Mouse (Mus musculus) lung, postnatal 0 days (tissue): ENCODE measurements at regions not wholly inside any gene's neighbourhood (a gene's known extent, or its start where the extent isn't known, plus 50 kb on each side); places are given as distances from the start of the nearest gene placed in this dataset.

Experiments
- CTCF ChIP-seq: IDR thresholded peaks from 2 replicates; pipeline ENCODE4 v1.5.1; 2016; ENCODE audit warnings: antibody characterized with exemption, mild to moderate bottlenecking
- EP300 ChIP-seq: IDR thresholded peaks from 2 replicates; pipeline ENCODE4 v1.6.1; 2016; ENCODE audit warnings: antibody characterized with exemption, mild to moderate bottlenecking, control low read depth

DNA sequence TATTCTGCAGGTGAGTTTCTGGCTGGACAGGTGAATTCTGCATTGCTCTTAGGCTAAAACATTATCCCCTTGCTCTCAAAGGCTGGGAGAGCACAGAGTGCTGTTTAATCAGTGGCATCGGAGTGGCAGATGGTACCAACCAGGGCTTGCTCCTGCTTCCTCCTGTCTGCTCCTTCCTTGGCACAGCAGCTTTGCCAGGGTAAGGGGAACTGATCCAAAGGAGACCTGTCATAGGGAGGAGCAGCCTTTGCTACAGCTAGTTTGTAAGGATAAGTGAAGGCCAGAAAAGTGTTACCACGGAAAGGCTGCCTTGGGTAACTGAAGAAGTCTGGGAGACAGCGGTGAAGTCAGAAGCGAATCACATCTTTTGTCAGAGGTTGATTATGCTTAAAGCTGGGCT is 57.0 kb upstream of the Kctd3 start:
- TF ChIP-seq CTCF: no peak
- TF ChIP-seq EP300: no peak
